Mouse (Mus musculus): ENCODE data around the gene Bhlha9. TPM values are rescaled to one million over a fixed set of nuclear protein-coding genes. Genes with fewer than 3 reads are reported as not detected.

The Bhlha9 gene
- polyA plus RNA-seq, 2 experiments = not detected

DNA sequence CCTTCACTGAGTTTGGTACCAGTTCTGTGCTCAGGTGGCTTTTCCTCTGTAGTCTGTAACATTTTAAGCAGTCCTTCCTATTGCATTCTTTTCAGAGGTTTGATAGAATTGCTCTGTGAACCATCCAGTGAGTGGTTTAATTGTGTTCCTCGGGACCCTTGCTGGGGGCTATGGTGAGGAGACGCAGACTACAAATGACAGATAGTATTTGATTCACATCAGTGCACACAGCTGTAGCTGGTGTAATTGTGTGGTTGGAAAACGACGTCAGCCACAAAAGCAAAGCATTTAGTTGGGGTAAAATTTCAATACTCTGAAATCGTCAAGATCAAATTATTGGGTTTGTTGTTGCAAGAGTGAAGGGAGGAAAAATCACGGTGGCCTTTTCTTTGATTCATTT is 28.0 kb upstream of the Bhlha9 start:
- TF ChIP-seq CTCF (IDR thresholded peaks at IDR 0.05; ENCODE audit: low read depth) = no peak
- no peak for TF ChIP-seq EP300 (IDR thresholded peaks at IDR 0.05; ENCODE audit: low read depth)

DNA sequence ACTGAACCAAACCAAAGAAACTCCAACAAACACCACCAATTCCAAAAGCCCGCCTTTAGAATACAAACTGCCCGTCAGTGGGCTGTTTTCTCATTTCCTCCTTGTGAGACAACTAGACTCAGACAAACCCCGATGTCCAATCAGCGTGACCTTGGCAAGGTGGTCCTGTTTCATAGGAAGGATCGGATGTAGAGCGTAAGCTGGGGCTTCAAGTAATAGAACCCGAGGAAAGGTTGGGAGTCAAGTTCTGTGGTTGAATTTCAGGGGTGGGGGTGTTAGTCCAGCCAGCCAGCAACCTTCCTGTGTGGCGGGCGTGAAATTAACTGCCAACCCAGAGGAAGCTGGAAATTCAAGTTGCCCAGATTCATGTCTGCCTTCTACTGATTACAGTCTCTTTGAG is 27.2 kb upstream of the Bhlha9 start:
- WGBS (ENCODE audit: insufficient replicate concordance) = 28% methylated on average over 9 of the region's 9 CpGs
- Histone ChIP-seq H3K27ac (no peak overlapping the region), H3K4me2 (ENCODE audit: low read depth) (no peak overlapping the region), H3K36me3 (replicated peaks; ENCODE audit: control insufficient read depth, insufficient read depth, low read depth) (no peaks in the 10 kb centered on the region), H3K9ac (replicated peaks) (no peak overlapping the region), H3K4me3 (ENCODE audit: insufficient read depth in 1 of 2, low read depth in 2 of 2, low read length in 2 of 2) (no peak overlapping the region), H3K9me3 (ENCODE audit: control insufficient read depth, low read length) (no peaks in the 10 kb centered on the region), H3K4me1 (replicated peaks; ENCODE audit: control insufficient read depth in 2 of 2, insufficient read depth in 2 of 2, low read length in 1 of 2) (no peaks in the 10 kb centered on the region), H3K27me3 (ENCODE audit: control insufficient read depth, insufficient read depth, low read length) (peaks cover 8% of the 10 kb centered on the region)
- ATAC-seq (ENCODE audit: insufficient read depth) = no peak
- TF ChIP-seq EP300 (IDR thresholded peaks at IDR 0.05; ENCODE audit: low read depth) (no peak), CTCF (IDR thresholded peaks at IDR 0.05; ENCODE audit: low read depth) (no peak)
- DNase-seq (ENCODE audit: low read depth in 3 of 3, low spot score in 3 of 3) = no peak

More for the DNA sequence above, 28.0 kb upstream of the Bhlha9 start:
- no peak for ATAC-seq (ENCODE audit: insufficient read depth)
- no peak overlapping the region for H3K4me2 ChIP-seq (ENCODE audit: low read depth)
- DNase-seq (ENCODE audit: low read depth in 3 of 3, low spot score in 3 of 3) = no peak
- H3K27ac ChIP-seq = no peak overlapping the region
- no peak overlapping the region for H3K9ac ChIP-seq (replicated peaks)
- WGBS (ENCODE audit: insufficient replicate concordance) = 55% methylated on average over 6 of the region's 6 CpGs
- no peak overlapping the region for H3K4me3 ChIP-seq (ENCODE audit: insufficient read depth in 1 of 2, low read depth in 2 of 2, low read length in 2 of 2)
- peaks cover 8% of the 10 kb centered on the region for H3K27me3 ChIP-seq (ENCODE audit: control insufficient read depth, insufficient read depth, low read length)
- no peaks in the 10 kb centered on the region for H3K9me3 ChIP-seq (ENCODE audit: control insufficient read depth, low read length)
- H3K36me3 ChIP-seq (replicated peaks; ENCODE audit: control insufficient read depth, insufficient read depth, low read depth) = no peaks in the 10 kb centered on the region
- no peaks in the 10 kb centered on the region for H3K4me1 ChIP-seq (replicated peaks; ENCODE audit: control insufficient read depth in 2 of 2, insufficient read depth in 2 of 2, low read length in 1 of 2)

DNA sequence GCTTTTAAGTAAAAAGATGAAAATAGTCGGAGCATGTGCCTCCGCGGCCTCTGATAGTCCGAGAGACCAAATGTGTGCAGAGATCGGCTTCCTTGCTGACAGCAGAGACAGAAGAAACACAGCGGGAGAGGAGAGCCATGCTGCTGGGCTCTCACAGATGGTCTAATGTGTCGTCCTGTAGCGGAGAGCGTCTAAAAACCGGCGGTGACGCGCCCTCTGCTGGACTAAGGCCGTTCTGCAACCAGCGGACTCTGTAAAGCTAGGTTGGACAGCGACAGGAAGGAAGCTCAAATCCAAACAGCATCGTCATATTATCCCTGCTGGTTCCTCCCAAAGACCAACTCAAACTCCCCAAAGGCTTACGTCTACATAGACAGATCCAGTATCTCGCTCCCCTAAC is 26.3 kb upstream of the Bhlha9 start:
- Histone ChIP-seq H3K9ac (replicated peaks) (no peak overlapping the region), H3K27me3 (ENCODE audit: control insufficient read depth, insufficient read depth, low read length) (peaks cover 8% of the 10 kb centered on the region), H3K4me1 (replicated peaks; ENCODE audit: control insufficient read depth in 2 of 2, insufficient read depth in 2 of 2, low read length in 1 of 2) (no peaks in the 10 kb centered on the region), H3K27ac (no peak overlapping the region), H3K4me3 (ENCODE audit: insufficient read depth in 1 of 2, low read depth in 2 of 2, low read length in 2 of 2) (no peak overlapping the region), H3K9me3 (ENCODE audit: control insufficient read depth, low read length) (no peaks in the 10 kb centered on the region), H3K4me2 (ENCODE audit: low read depth) (peak overlapping the region; percentile 27), H3K36me3 (replicated peaks; ENCODE audit: control insufficient read depth, insufficient read depth, low read depth) (no peaks in the 10 kb centered on the region)
- WGBS (ENCODE audit: insufficient replicate concordance) = 0% methylated on average over 19 of the region's 19 CpGs
- peak; percentile 94 for TF ChIP-seq CTCF (IDR thresholded peaks at IDR 0.05; ENCODE audit: low read depth)
- TF ChIP-seq EP300 (IDR thresholded peaks at IDR 0.05; ENCODE audit: low read depth) = no peak
- ATAC-seq (ENCODE audit: insufficient read depth) = no peak
- DNase-seq (ENCODE audit: low read depth in 3 of 3, low spot score in 3 of 3) = peak in 2 of 3 experiments; percentile 37 to 40

DNA sequence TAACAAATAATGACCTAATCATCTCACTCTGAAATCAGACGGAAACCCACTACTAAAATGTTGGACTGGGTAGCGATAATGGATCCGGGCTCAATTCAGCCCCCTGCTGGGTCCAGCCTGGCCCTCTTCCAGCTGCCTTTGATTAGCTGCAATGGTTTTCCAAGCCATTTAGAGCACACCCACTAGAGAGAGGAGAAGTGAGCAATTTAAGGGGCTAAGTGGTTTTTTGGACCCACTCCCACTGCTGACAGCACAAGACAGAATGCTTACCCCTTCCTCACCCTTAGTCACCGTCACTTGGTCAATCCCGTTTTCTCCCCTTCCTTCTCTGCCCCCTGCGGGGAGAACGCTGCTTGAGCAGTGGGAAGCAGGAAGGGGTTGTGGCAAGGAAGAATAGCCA is 25.2 kb upstream of the Bhlha9 start:
- Histone ChIP-seq H3K4me3 (ENCODE audit: insufficient read depth in 1 of 2, low read depth in 2 of 2, low read length in 2 of 2) (no peak overlapping the region), H3K36me3 (replicated peaks; ENCODE audit: control insufficient read depth, insufficient read depth, low read depth) (no peaks in the 10 kb centered on the region), H3K9me3 (ENCODE audit: control insufficient read depth, low read length) (no peaks in the 10 kb centered on the region), H3K9ac (replicated peaks) (no peak overlapping the region), H3K4me1 (replicated peaks; ENCODE audit: control insufficient read depth in 2 of 2, insufficient read depth in 2 of 2, low read length in 1 of 2) (no peaks in the 10 kb centered on the region), H3K27me3 (ENCODE audit: control insufficient read depth, insufficient read depth, low read length) (peaks cover 8% of the 10 kb centered on the region), H3K27ac (no peak overlapping the region), H3K4me2 (ENCODE audit: low read depth) (no peak overlapping the region)
- no peak for ATAC-seq (ENCODE audit: insufficient read depth)
- 10% methylated on average over 7 of the region's 7 CpGs for WGBS (ENCODE audit: insufficient replicate concordance)
- DNase-seq (ENCODE audit: low read depth in 3 of 3, low spot score in 3 of 3) = no peak
- no peak for TF ChIP-seq CTCF (IDR thresholded peaks at IDR 0.05; ENCODE audit: low read depth)
- TF ChIP-seq EP300 (IDR thresholded peaks at IDR 0.05; ENCODE audit: low read depth) = no peak

DNA sequence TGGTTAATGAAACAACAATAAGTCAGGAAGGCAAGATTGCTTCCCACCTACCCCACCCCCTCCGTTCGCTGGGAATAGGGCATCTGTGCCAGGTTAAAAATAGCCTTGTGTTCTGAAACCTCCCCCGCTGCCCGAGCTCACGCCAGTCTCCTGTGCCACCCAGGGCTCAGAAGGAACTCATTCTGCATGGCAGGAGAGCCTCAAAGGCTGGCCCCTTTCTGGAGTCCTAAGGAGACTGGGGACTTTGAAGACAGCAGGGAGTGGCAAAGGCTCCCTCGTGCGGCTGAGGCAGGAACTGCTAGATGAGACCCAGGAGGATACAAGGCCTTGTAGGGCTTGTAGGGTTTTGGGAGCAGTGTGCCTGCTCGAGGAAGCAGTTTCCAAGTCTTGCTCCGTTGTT is 24.8 kb upstream of the Bhlha9 start:
- 2% methylated on average over 9 of the region's 9 CpGs for WGBS (ENCODE audit: insufficient replicate concordance)
- no peak overlapping the region for H3K27ac ChIP-seq
- H3K36me3 ChIP-seq (replicated peaks; ENCODE audit: control insufficient read depth, insufficient read depth, low read depth) = no peaks in the 10 kb centered on the region
- no peak overlapping the region for H3K4me2 ChIP-seq (ENCODE audit: low read depth)
- TF ChIP-seq CTCF (IDR thresholded peaks at IDR 0.05; ENCODE audit: low read depth) (peak; percentile 87), EP300 (IDR thresholded peaks at IDR 0.05; ENCODE audit: low read depth) (no peak)
- no peaks in the 10 kb centered on the region for H3K9me3 ChIP-seq (ENCODE audit: control insufficient read depth, low read length)
- DNase-seq (ENCODE audit: low read depth in 3 of 3, low spot score in 3 of 3) = peak; percentile 33 to 44 (median 35)
- no peak for ATAC-seq (ENCODE audit: insufficient read depth)
- H3K4me3 ChIP-seq (ENCODE audit: insufficient read depth in 1 of 2, low read depth in 2 of 2, low read length in 2 of 2) = no peak overlapping the region
- peaks cover 8% of the 10 kb centered on the region for H3K27me3 ChIP-seq (ENCODE audit: control insufficient read depth, insufficient read depth, low read length)
- H3K9ac ChIP-seq (replicated peaks) = no peak overlapping the region
- no peaks in the 10 kb centered on the region for H3K4me1 ChIP-seq (replicated peaks; ENCODE audit: control insufficient read depth in 2 of 2, insufficient read depth in 2 of 2, low read length in 1 of 2)
